Mouse (Mus musculus) forebrain, postnatal 0 days (tissue): ENCODE results near the gene Tmco4. TPM values are rescaled to one million over a fixed set of nuclear protein-coding genes. Genes with fewer than 3 reads are reported as not detected.

ENCODE experiments used
- ATAC-seq: fragments of 200-750 bp; cut with Nextera tagmentation; 2 replicates; pipeline ENCODE4 v1.8.0; 2017; ENCODE audit warnings: mild to moderate bottlenecking, moderate library complexity
- DNase-seq: peaks from one replicate; pipeline ENCODE4 v3.0.0-alpha.2; 2015
- H3K27ac ChIP-seq: fragments of 300-500 bp; sonication (generic); 2 replicates; pipeline ENCODE4 v1.5.1; 2014; ENCODE audit warnings: low read depth, mild to moderate bottlenecking, antibody characterized with exemption, low read length, moderate library complexity, mixed read lengths
- H3K27me3 ChIP-seq: fragments of 300-500 bp; sonication (generic); 2 replicates; pipeline ENCODE4 v1.6.1; 2014; ENCODE audit warnings: mild to moderate bottlenecking, low read length, mixed read lengths; ENCODE audit not compliant: insufficient read depth
- H3K36me3 ChIP-seq: fragments of 300-500 bp; sonication (generic); 2 replicates; pipeline ENCODE4 v1.6.1; 2014; ENCODE audit warnings: mild to moderate bottlenecking, moderate library complexity; ENCODE audit not compliant: insufficient read depth
- H3K4me1 ChIP-seq: fragments of 300-500 bp; sonication (generic); 2 replicates; pipeline ENCODE4 v1.6.1; 2014; ENCODE audit warnings: antibody characterized with exemption; ENCODE audit not compliant: insufficient read depth
- H3K4me2 ChIP-seq: fragments of 300-500 bp; sonication (generic); 2 replicates; pipeline ENCODE4 v1.6.1; 2014; ENCODE audit warnings: low read depth, mild to moderate bottlenecking, moderate library complexity
- H3K4me3 ChIP-seq: fragments of 300-500 bp; sonication (generic); 2 replicates; pipeline ENCODE4 v1.5.1; 2014; ENCODE audit warnings: low read depth, low read length, mixed read lengths
- H3K9ac ChIP-seq: fragments of 300-500 bp; sonication (generic); 2 replicates; pipeline ENCODE4 v1.6.1; 2014; ENCODE audit warnings: mild to moderate bottlenecking
- H3K9me3 ChIP-seq: fragments of 300-500 bp; sonication (generic); 2 replicates; pipeline ENCODE4 v1.6.1; 2016; ENCODE audit warnings: low read length
- CTCF ChIP-seq: sonication (generic); IDR thresholded peaks from 2 replicates; pipeline ENCODE4 v1.5.1; 2016; ENCODE audit warnings: antibody characterized with exemption, control low read depth, low read depth
- WGBS: fragments of 180-500 bp; shearing (Covaris S2); extraction: QIAGEN DNeasy Blood & Tissue Kit; methylation state at CpG from one replicate; pipeline ENCODE4 v1.1.7; 2014; 5-methylcytosine and 5-hydroxymethylcytosine counted together
- polyA plus RNA-seq: library from polyadenylated mRNA; unstranded; fragments of >200 nt; fragmentation: Nextera tagmentation; extraction: Ambion mirVana; gene quantifications from 2 replicates; pipeline ENCODE4 v1.2.1, GENCODE M21; 2015
- total RNA-seq: library from RNA; depleted of rRNA; stranded (reverse); fragments of >200 nt; gene quantifications from 2 replicates; pipeline ENCODE4 v1.2.3, GENCODE M21; 2014

Gene Tmco4
- total and polyA plus RNA-seq, 2 experiments from 2014 or later = 1.5 to 4.0 TPM

DNA sequence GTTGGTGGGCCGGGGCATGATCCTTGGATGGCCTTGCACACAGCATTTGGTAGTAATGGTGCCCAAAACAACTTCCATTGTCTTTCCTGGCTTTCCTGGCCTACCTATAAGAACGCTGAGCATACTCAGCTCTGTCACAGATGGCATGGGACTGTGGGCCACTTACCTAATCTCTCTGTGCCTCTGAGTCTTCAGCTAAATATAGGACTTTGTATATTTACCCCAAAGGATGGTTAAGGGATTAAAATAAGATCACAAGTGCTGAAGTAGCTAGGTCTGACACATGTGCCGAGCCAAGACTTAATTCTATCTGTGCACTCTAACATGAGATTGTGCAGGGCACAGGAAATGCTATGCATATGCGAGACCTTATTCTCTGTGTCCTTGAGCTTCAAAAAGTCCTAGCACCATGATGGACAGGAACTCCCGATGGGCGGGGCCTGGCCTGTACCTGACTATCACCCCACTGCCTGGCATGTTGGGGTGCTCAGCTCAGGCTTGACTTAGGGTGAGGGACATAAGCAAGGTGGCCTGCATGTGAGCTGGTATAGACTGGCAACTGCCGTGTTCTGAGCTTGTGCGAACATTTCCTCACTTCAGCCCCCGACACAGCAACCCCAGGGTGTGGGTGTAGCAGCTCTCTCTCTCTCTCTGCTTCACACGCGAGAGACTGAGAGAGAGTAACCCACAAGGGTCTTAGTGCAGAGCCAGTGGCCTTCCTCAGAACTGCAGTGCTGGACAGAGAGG is 60.7 kb downstream of the Tmco4 start:
- Histone ChIP-seq H3K36me3 (no peaks in the 10 kb centered on the region), H3K27ac (no peak overlapping the region), H3K27me3 (no peaks in the 10 kb centered on the region), H3K9me3 (no peaks in the 10 kb centered on the region), H3K9ac (no peak overlapping the region), H3K4me1 (peaks cover 11% of the 10 kb centered on the region; the same call in 1 of the 2 replicates), H3K4me2 (no peak overlapping the region), H3K4me3 (no peak overlapping the region)
- no peak for TF ChIP-seq CTCF
- no peak for DNase-seq
- 78% methylated on average over 11 of the region's 11 CpGs for WGBS
- no peak for ATAC-seq

DNA sequence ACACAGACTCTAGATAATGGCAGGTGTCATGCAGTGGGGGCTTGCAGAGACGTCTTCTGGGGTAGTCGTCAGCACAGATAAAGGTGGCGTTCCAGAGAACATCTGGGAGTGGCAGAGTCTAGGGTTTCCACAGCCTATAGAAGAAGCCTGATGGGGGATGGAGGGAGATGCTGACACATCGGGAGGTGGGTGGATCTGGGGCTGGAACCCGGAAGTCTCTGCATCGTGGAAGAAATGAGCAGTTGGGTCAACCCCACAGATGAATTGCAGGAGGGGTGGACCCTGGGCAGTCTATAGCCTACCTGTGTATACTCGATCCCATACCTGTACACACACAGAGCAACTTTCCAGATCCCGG is 61.3 kb downstream of the Tmco4 start:
- Histone ChIP-seq H3K4me3 (no peak overlapping the region), H3K9me3 (no peaks in the 10 kb centered on the region), H3K36me3 (no peaks in the 10 kb centered on the region), H3K27ac (no peak overlapping the region), H3K4me2 (no peak overlapping the region), H3K4me1 (peaks cover 11% of the 10 kb centered on the region), H3K27me3 (no peaks in the 10 kb centered on the region), H3K9ac (no peak overlapping the region)
- WGBS = 87% methylated on average over 8 of the region's 8 CpGs
- ATAC-seq (no peak), DNase-seq (no peak)
- no peak for TF ChIP-seq CTCF

DNA sequence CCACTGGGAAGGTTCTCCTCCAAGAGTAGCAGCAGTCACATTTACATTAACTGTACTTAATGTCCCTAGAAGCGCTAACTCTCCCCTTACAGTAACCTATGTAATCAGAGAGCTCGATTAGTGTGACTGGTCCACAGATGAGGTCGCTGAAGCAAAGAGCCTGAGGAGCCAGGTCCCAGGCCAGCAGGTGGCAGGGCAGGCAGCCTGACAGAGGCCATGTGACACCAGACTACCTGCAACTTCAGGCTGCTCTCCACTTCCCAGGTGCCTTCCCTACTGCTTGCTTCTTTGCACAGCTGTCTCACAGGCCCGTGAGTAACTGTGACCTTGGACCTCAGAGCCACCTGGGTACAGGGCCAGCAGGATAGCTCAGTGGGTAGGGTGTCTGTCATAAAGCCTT is 61.9 kb downstream of the Tmco4 start:
- Histone ChIP-seq H3K4me1 (peaks cover 11% of the 10 kb centered on the region), H3K27me3 (no peaks in the 10 kb centered on the region; the same call in 1 of the 2 replicates), H3K9me3 (no peaks in the 10 kb centered on the region), H3K27ac (no peak overlapping the region), H3K4me3 (no peak overlapping the region), H3K4me2 (no peak overlapping the region), H3K9ac (no peak overlapping the region), H3K36me3 (no peaks in the 10 kb centered on the region)
- DNase-seq = no peak
- ATAC-seq = no peak
- WGBS = 64% methylated on average over 4 of the region's 4 CpGs
- 0 out of 2 replicates have a peak, but pooled peaks have one; percentile 11 for TF ChIP-seq CTCF

DNA sequence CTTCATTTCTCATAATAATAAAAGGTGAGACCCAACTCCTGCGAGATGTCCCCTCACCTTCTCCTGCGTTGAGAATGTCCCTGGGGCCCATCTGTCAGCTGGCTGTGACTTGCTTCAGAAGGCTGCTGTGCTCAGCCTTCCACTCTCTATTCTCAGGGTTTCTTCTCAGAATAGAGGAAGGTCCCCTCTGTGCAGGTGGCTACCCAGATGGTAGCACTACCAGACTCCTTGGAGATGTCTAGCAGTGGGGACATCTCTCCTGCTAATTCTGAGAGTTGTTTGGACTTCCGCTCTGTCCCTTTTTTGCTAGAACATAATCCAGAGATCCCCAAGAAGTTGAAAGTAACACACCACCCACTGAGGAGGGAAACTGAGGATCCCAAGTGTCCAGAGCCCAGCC is 62.3 kb downstream of the Tmco4 start:
- Histone ChIP-seq H3K4me2 (no peak overlapping the region), H3K4me1 (peaks cover 11% of the 10 kb centered on the region), H3K9ac (no peak overlapping the region), H3K4me3 (no peak overlapping the region), H3K27ac (no peak overlapping the region), H3K9me3 (no peaks in the 10 kb centered on the region), H3K27me3 (no peaks in the 10 kb centered on the region; the same call in 1 of the 2 replicates), H3K36me3 (no peaks in the 10 kb centered on the region)
- DNase-seq (no peak), ATAC-seq (no peak)
- no peak for TF ChIP-seq CTCF
- WGBS = 92% methylated on average over 3 of the region's 3 CpGs

DNA sequence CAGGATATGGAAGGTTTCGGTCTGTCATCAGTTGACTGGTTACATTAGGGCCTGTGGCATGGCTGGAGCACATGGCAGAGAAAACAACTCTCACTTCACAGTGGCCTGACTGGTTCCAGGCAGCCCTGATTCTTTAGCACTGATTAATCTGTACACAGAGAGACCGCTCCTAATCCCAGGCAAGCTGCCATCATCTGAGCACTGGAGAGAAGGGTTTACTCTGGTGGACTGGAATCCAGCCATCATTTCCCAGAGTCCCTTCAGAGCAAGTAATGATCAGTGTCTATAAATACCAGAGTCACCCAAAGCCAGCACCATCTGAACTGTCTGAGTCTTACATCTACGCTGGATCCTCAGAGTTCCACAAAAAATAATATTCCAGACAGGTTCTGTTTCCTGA is 63.1 kb downstream of the Tmco4 start:
- no peak for TF ChIP-seq CTCF
- H3K36me3 ChIP-seq = no peaks in the 10 kb centered on the region
- peaks cover 11% of the 10 kb centered on the region for H3K4me1 ChIP-seq
- 79% methylated on average over 3 of the region's 3 CpGs for WGBS
- no peak overlapping the region for H3K9ac ChIP-seq
- DNase-seq (no peak), ATAC-seq (no peak)
- no peaks in the 10 kb centered on the region for H3K9me3 ChIP-seq
- H3K4me2 ChIP-seq = no peak overlapping the region
- no peak overlapping the region for H3K27ac ChIP-seq
- no peak overlapping the region for H3K4me3 ChIP-seq
- H3K27me3 ChIP-seq = no peaks in the 10 kb centered on the region; the same call in 1 of the 2 replicates

DNA sequence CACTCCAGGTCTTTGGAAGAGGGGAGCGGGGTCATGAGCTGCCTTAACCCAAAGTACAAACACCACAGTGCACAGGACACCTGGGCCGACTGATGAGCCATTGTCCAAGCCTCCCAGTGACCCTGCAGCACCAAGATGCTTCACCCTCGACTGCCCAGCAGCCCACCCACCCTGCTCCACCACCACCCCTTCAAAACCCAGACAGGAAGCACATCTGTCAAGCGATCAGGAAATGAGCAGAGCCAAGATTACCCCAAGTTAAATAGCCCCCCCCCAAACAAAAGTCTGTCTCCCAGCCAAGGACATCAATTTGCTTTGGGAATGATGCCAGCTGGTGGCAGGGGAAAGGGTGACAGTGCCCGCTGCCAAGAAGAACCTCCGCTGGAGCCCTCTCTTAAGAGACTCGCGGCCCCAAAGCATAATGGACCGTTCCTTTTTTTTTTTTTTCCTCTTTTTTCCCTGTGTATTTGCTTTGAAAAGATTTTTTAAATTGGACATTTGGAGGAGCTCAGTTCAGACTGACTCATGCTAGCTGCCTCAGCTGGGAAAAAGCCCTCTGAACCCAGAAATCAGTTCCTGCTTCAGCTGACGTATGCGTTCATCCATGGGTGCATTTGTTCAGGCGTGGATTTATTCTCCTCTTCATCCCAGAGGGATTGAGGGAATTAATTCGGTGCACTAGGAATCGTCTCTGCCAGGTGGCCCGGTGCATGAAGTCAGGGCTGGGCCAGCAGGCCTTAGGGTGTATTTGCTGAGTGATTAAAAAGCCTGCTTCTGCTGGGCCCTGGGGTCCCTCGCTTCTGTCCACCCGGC is 65.3 kb downstream of the Tmco4 start:
- Histone ChIP-seq H3K4me2 (no peak overlapping the region), H3K27me3 (no peaks in the 10 kb centered on the region; the same call in 1 of the 2 replicates), H3K4me1 (peaks cover 11% of the 10 kb centered on the region), H3K9ac (no peak overlapping the region), H3K36me3 (no peaks in the 10 kb centered on the region), H3K9me3 (no peaks in the 10 kb centered on the region), H3K27ac (peak overlapping the region; percentile 54), H3K4me3 (no peak overlapping the region)
- 20% methylated on average over 17 of the region's 17 CpGs for WGBS
- DNase-seq (peak; percentile 73), ATAC-seq (peak; percentile 52)
- TF ChIP-seq CTCF = no peak
